Mouse (Mus musculus) olfactory bulb, adult 2 months (tissue): ENCODE data around the gene Tspyl2.

Source experiments
- CTCF ChIP-seq: fragments of 200-500 bp; IDR thresholded peaks from 2 replicates; pipeline ENCODE4 v1.5.1; 2012; ENCODE audit warnings: low read depth, mild to moderate bottlenecking, low read length, moderate library complexity; ENCODE audit not compliant: insufficient read depth
- POLR2A ChIP-seq: fragments of 200-500 bp; IDR thresholded peaks from 2 replicates; pipeline ENCODE4 v1.6.1; 2012; ENCODE audit warnings: mild to moderate bottlenecking, low read depth, low read length, moderate library complexity; ENCODE audit not compliant: insufficient read depth

DNA sequence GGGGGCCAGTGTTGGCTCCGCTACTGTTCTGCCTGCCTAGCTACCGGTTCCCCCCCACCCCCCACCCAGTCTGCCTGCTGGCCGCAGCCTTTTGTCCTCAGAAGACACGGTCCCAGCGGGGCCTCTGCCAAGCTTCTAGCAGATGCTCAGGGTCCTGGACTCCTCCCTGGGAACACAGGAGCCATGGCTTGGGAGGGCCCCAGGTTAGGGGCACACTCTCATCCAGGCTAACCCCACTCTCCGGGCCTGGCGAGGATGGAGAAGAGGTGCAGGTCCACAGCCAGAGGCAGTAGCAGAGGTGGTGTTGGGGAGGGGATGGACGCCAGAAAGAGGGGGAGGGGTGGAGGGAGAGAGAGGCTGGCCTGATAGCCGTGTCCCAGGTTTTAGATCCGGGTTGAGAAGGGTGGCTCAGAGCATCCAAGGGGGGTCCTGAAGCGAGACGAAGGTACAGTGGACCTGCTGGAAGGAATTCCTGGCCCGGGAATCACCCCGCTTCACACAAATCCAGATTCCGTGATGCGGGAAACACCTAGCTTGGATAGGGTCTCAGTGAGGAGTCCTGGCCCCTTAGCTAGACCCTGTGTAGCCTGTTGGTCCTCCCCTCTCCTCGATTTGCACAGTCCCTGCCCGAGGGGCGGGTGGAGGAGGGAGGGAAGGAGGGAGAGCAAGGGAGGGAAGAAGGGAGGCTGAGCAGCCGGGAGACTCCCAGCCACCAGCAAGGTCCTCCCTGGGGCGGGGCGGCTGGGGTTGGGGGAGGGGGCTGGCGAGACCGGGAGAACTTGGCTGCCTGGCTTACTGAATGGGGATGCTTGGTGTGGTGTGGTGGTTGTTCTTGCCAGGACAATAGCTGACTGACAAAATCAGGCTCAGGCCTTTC, 26.4 kb upstream of the Tspyl2 start, which contains the start of gene Gpr173:
- TF ChIP-seq CTCF, result no peak
- TF ChIP-seq POLR2A, result no peak
